Mouse (Mus musculus) embryo, embryonic 10 days (tissue): Measurements from ENCODE around the gene Ubb.

Experiments used
- DNase-seq: peaks from one replicate; pipeline ENCODE4 v3.0.0-alpha.2; 2015; ENCODE audit warnings: low spot score

The Ubb gene

DNA sequence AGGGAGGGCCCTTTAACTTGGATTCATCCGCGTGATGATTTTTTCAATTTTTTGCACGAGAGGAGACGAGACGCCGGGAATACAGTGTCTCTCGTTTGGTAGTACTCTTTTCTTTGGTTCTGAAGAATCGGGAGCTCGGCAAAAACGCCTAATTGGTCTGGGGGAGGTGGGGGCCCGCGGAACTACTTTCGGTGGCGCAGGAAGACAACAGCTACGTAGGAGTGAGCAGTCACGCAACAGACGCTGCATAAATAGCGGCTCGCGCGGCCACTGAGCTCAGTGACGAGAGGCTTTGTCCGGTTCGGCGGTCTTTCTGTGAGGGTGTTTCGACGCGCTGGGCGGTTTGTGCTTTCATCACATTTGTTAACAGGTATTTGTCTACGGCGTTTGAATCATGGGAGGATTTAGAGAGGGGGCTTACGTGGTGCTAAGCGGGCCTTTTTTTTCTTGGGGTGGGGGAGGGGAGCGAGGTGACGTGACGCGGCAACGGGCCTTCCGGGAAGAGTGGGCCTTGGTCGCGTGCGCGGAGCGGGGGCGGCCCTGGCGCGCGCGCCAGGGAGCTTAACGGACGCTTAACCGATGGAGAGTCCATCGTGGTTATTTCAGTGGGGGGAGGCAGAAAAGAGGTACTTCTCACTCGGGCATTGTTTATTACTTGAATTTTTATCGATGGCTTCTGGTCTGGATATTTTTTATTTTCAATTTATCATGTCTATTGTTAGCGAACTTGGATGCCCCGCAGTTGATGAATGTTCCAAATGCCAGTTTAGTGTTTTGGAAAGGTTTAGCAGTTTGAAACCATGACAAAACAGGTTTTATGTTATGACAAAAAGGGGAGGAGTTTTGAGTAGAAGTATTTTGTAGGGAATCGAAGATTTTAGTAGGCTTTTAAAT lies 502 bp downstream of the Ubb start:
- DNase-seq, result peak; percentile 96

- DNase-seq, result no peak
Measured at GRCm38 (mm10) chr11:62553186-62553585, 2.2 kb downstream of the Ubb start.

GRCm38 (mm10) chr11:62553633-62554032 lies 2.7 kb downstream of the Ubb start:
- DNase-seq, result no peak

DNA sequence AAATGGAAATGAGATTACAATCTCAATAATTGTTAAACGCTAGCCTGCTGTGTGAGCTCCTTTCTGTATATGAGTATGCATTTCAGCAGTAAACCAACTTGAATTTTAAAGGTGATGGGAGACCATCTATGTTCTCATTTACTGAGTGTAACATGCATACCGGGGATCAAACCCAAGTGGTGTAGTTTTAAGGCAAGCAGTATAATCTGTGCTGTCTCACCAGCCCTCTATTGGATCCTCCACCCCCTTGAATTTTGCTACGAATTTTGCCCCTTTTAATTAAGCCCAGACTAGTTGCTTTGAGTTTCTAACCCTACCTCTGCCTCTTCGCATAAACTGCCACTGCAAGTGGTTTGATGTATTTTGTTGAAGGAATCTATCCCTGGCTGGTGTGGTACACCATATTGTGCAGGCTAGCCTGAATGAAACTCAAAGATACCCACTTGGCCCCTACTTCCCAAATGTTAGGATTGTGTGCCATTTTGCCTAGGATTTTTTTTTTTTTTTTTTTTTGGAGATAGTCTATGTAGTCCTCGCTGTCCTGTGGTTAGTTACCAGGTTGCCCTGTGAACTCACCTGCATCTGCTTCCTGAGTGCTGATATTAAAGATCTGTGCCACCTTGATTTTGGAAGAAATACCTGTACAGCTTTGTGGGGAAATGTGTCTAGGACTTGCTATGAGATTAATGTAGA lies 3.3 kb downstream of the Ubb start:
- no peak for DNase-seq

DNA sequence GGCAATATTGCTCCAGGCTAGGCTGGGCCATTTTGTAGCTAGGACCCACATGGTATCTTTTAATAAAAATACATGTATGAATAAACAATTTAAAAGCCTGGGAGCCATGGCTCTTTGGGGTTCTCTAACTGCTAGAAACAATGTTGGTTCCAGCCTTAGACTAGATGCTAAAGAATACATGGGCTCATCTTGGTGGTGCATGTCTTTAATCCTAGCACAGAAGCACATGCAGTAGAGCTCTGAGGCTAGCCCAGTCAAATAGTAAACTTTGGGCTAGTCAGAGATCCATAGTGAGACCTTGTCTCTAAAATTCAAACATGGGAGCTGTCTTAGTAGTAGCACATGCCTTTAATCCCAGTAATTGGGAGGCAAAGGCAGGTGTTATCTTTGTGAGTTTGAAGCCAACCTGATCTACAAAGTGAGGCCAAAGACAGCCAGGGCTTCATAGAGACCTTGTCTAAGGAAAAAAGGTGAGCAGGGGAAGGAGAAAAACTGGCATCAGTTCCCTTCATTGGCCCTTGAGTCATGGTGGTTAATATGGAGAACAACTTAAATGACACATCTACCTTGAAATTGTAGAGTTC lies 4.1 kb downstream of the Ubb start:
- DNase-seq, result no peak

GRCm38 (mm10) chr11:62555896-62556412 lies 5.0 kb downstream of the Ubb start:
- no peak for DNase-seq

GRCm38 (mm10) chr11:62557205-62557604 lies 6.2 kb downstream of the Ubb start:
- DNase-seq, result no peak

- DNase-seq, result no peak
Measured at GRCm38 (mm10) chr11:62558152-62558551, 7.2 kb downstream of the Ubb start.

- DNase-seq, result no peak
Measured at GRCm38 (mm10) chr11:62558961-62559646, 8.1 kb downstream of the Ubb start.

- DNase-seq, result peak; percentile 35
Measured at GRCm38 (mm10) chr11:62560463-62561016, 9.6 kb downstream of the Ubb start.

GRCm38 (mm10) chr11:62563590-62563989 lies 12.6 kb downstream of the Ubb start:
- no peak for DNase-seq

- DNase-seq, result no peak
Measured at GRCm38 (mm10) chr11:62565747-62566146, 14.8 kb downstream of the Ubb start.

- no peak for DNase-seq
Measured at GRCm38 (mm10) chr11:62566211-62566610, 15.2 kb downstream of the Ubb start.

- DNase-seq, result no peak
Measured at GRCm38 (mm10) chr11:62568300-62568699, 17.3 kb downstream of the Ubb start.

GRCm38 (mm10) chr11:62573959-62574702 lies 23.2 kb downstream of the Ubb start, which contains the start of gene Trpv2:
Gene Trpv2 (plus strand): TSS chr11:62574486.
- no peak for DNase-seq

DNA sequence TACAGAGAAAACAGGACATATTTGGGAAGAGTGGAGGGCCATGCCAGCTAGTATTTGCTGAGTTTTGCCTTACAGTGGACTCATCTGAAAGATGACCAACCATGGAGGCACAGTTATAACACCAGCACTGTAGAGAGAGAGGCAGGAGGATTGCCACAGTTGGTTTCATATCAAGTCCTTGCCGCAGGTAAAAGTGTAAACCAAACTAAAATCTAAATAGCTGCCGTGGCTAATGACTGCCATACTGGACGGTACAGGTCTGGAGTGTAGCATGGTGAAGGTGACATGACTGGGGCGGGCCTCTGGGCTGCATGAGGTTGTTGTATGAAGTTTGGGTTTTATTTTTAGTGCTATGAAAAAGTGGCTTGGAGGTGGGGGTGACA lies 23.7 kb downstream of the Ubb start:
- no peak for DNase-seq

DNA sequence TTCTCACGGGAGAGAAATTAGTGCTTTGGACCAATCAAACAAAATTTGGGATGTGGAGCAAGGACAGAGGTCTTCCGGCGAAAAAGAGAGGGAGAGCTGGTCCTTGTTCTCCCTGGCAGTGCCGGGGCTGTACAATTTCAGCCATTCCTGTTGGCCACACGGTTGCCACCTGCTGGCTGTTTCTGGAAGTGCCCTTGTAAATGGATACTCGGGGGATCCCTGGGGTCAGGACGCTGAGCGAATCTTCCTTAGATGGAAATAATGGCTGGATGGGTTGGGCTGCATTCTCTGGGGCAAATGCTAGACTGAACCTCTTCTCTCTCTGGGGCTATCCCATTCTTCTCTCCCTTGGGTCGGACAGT lies 24.3 kb downstream of the Ubb start:
- DNase-seq, result peak; percentile 94

- peak; percentile 41 for DNase-seq
Measured at GRCm38 (mm10) chr11:62575659-62576438, 24.9 kb downstream of the Ubb start.

GRCm38 (mm10) chr11:62576530-62577152 lies 25.7 kb downstream of the Ubb start:
- no peak for DNase-seq

GRCm38 (mm10) chr11:62583031-62583430 lies 32.1 kb downstream of the Ubb start:
- DNase-seq, result no peak
